ENCODE assay signal across 8 mouse cellular contexts in genomic region chr2:173229578-173230224, GRCm38 (mm10). TPM values are rescaled to one million over a fixed set of nuclear protein-coding genes. Genes with fewer than 3 reads are reported as not detected.
DNase-seq lines count a peak whose midpoint lies in the region; ATAC-seq lines count a peak whose summit lies in the region.

No protein-coding gene starts in this region.

- no peaks in the 10 kb centered on the region for H3K9me3 ChIP-seq in hindbrain, embryonic 16.5 days (ENCODE audit: control insufficient read depth, low read length)

- peaks cover 8% of the 10 kb centered on the region for H3K36me3 ChIP-seq in hindbrain, embryonic 16.5 days (ENCODE audit: control insufficient read depth, insufficient read depth, low read length)

- ATAC-seq in hindbrain, embryonic 16.5 days, result peak; percentile 81

- peaks cover 2% of the 10 kb centered on the region for H3K4me1 ChIP-seq in hindbrain, embryonic 16.5 days (ENCODE audit: control insufficient read depth, insufficient read depth, low read depth, low read length)

- no peak overlapping the region for H3K27ac ChIP-seq in hindbrain, embryonic 16.5 days (ENCODE audit: low read depth, low read length)

- peak; percentile 90 for DNase-seq in T-cell, adult 2 months (ENCODE audit: low spot score)
- DNase-seq in cerebellum, postnatal 36 days, result peak; percentile 84 to 87
- peak; percentile 92 for DNase-seq in gastrocnemius, adult 18-20 months (ENCODE audit: low spot score)
- peak; percentile 83 for DNase-seq in left cerebral cortex, adult 11 months (ENCODE audit: low spot score)
- peak; percentile 87 to 92 for DNase-seq in lung, postnatal 4 days
- DNase-seq in retina, postnatal 7 days (ENCODE audit: low read depth, low spot score), result peak; percentile 83
- peak; percentile 93 for DNase-seq in urinary bladder, adult 2 months (ENCODE audit: low spot score)

- no peak overlapping the region for H3K9ac ChIP-seq in hindbrain, embryonic 16.5 days (ENCODE audit: low read depth, low read length)

- H3K4me3 ChIP-seq in hindbrain, embryonic 16.5 days (ENCODE audit: low read length), result no peak overlapping the region

- H3K4me2 ChIP-seq in hindbrain, embryonic 16.5 days (ENCODE audit: low read length), result peak overlapping the region; percentile 33

- 5% methylated on average over 10 of the region's 10 CpGs for WGBS in hindbrain, embryonic 16.5 days

- no peaks in the 10 kb centered on the region for H3K27me3 ChIP-seq in hindbrain, embryonic 16.5 days (replicated peaks; ENCODE audit: control insufficient read depth, insufficient read depth, low read length)

RNA-seq across cellular contexts. Expression of gene Zbp1, which starts 11.0 kb away (rescaled TPM):
- total RNA-seq in gastrocnemius, adult 18-20 months (2021), result under 1 TPM in 1 of 2 experiments, not detected in 1; 0.47 TPM
- polyA plus RNA-seq in hindbrain, embryonic 16.5 days (2015; fragmentation: Nextera tagmentation; extraction: Ambion mirVana), result 0.20 TPM in 1 of 2 replicates, not detected in the other
- 11.3 and 15.7 TPM in 2 replicates for polyA plus RNA-seq in urinary bladder, adult 2 months (2012; rRNA removed)

RNA-seq across cellular contexts. Expression of gene Pmepa1, which starts 46.6 kb away (rescaled TPM):
- total RNA-seq in gastrocnemius, adult 18-20 months (2021), result 10 to 100 TPM; 17.2 to 31.9 TPM
- 3.2 and 3.9 TPM in 2 replicates for polyA plus RNA-seq in hindbrain, embryonic 16.5 days (2015; fragmentation: Nextera tagmentation; extraction: Ambion mirVana)
- polyA plus RNA-seq in urinary bladder, adult 2 months (2012; rRNA removed), result 37.0 and 54.0 TPM in 2 replicates

Comparison
In these comparisons a context has a peak if more than half of its experiments do, and no peak if none do; other contexts are left out.
1. RNA of gene Zbp1, which starts 11.0 kb away (polyA plus RNA-seq): 11.3 to 15.7 TPM in urinary bladder, adult 2 months; 0.20 TPM in hindbrain, embryonic 16.5 days; every median in the first group is over 10 times any median in the second.
2. Peak in every context shown above with its lines, with median percentiles within 50 percentile points of each other: DNase-seq.